Mouse (Mus musculus) MEL (cell line): Measurements from ENCODE around the gene Gli3.

Source experiments
- CTCF ChIP-seq, 3 experiments: IDR thresholded peaks in 2 of 3; conservative IDR thresholded peaks in 1 of 3; 2 replicates each; pipeline ENCODE4 v1.5.1; 2011 to 2012; ENCODE audit warnings: low read length in 3 of 3, low read depth in 2 of 3, mild to moderate bottlenecking in 2 of 3, improper control_type of control experiment in 1 of 3, inconsistent platforms in 1 of 3, mixed read lengths in 1 of 3, moderate library complexity in 1 of 3; ENCODE audit not compliant: control insufficient read depth in 1 of 3, insufficient read depth in 1 of 3, poor library complexity in 1 of 3, severe bottlenecking in 1 of 3
- E2F4 ChIP-seq: IDR thresholded peaks from 2 replicates; pipeline ENCODE4 v1.6.1; 2011; ENCODE audit warnings: low read depth, low read length, improper control_type of control experiment, borderline replicate concordance
- EP300 ChIP-seq, 2 experiments: IDR thresholded peaks; 2 replicates each; pipeline ENCODE4 v1.6.1; 2011; ENCODE audit warnings: improper control_type of control experiment in 2 of 2, low read length in 2 of 2, low read depth in 1 of 2, mild to moderate bottlenecking in 1 of 2
- KAT2A ChIP-seq: conservative IDR thresholded peaks from 2 replicates; pipeline ENCODE4 v1.6.1; 2012; ENCODE audit warnings: low read depth, low read length, improper control_type of control experiment, inconsistent platforms
- POLR2A ChIP-seq, 2 experiments: IDR thresholded peaks; 2 replicates each; pipeline ENCODE4 v1.6.1; 2011 to 2012; ENCODE audit warnings: low read length in 2 of 2, mild to moderate bottlenecking in 2 of 2, control low read depth in 1 of 2, improper control_type of control experiment in 1 of 2, low read depth in 1 of 2, moderate library complexity in 1 of 2; ENCODE audit not compliant: control insufficient read depth in 1 of 2, insufficient read depth in 1 of 2, poor library complexity in 1 of 2
- ZC3H11A ChIP-seq: IDR thresholded peaks from 2 replicates; pipeline ENCODE4 v1.6.1; 2012; ENCODE audit warnings: low read depth, mild to moderate bottlenecking, inconsistent platforms, low read length, improper control_type of control experiment

- TF ChIP-seq POLR2A (IDR thresholded peaks at IDR 0.05; ENCODE audit: control insufficient read depth in 1 of 2, insufficient read depth in 1 of 2, low read depth in 1 of 2, low read length in 2 of 2, poor library complexity in 1 of 2) (no peak), ZC3H11A (no peak), CTCF (IDR thresholded peaks at IDR 0.05 in 2 of 3, conservative IDR thresholded peaks at IDR 0.05 in 1 of 3; ENCODE audit: control insufficient read depth in 1 of 3, insufficient read depth in 1 of 3, low read depth in 2 of 3, low read length in 3 of 3, poor library complexity in 1 of 3, severe bottlenecking in 1 of 3) (no peak), E2F4 (no peak), KAT2A (no peak), EP300 (IDR thresholded peaks at IDR 0.05; ENCODE audit: low read depth in 1 of 2, low read length in 2 of 2) (no peak)
Measured at GRCm38 (mm10) chr13:15543888-15544640, 81.0 kb downstream of the Gli3 start.
